Mouse (Mus musculus) testis, adult 2 months (tissue): ENCODE results near the gene Ankrd45.

Experiments
- CTCF ChIP-seq: fragments of 200-500 bp; IDR thresholded peaks from 2 replicates; pipeline ENCODE4 v1.5.1; 2012; ENCODE audit warnings: low read depth, mild to moderate bottlenecking, inconsistent platforms, low read length, moderate library complexity; ENCODE audit not compliant: control insufficient read depth, insufficient read depth, insufficient replicate concordance
- POLR2A ChIP-seq: fragments of 200-500 bp; IDR thresholded peaks from 2 replicates; pipeline ENCODE4 v1.6.1; 2012; ENCODE audit warnings: low read depth, mild to moderate bottlenecking, inconsistent platforms, low read length, moderate library complexity; ENCODE audit not compliant: control insufficient read depth

- no peak for TF ChIP-seq CTCF
- TF ChIP-seq POLR2A = no peak
Measured at GRCm38 (mm10) chr1:161103842-161104241, 38.6 kb upstream of the Ankrd45 start.
